Mouse (Mus musculus) liver, embryonic 11.5 days (tissue): ENCODE measurements around the gene AI661453. TPM values are rescaled to one million over a fixed set of nuclear protein-coding genes. Genes with fewer than 3 reads are reported as not detected.
A peak's percentile ranks its signal among the peaks of the same experiment; 100 is the strongest.
"Not testable (repeated sequence)": the region's sequence is repeated elsewhere in the genome, so short reads cannot be mapped to it uniquely, and the experiment has no call there.

Experiments used
- ATAC-seq: fragments of 200-750 bp; cut with Nextera tagmentation; replicated peaks from 2 replicates; pipeline ENCODE4 v1.8.0; 2017; ENCODE audit warnings: moderate number of reproducible peaks, mild to moderate bottlenecking, moderate TSS enrichment, moderate library complexity; ENCODE audit not compliant: low FRiP score
- DNase-seq: peaks from one replicate; pipeline ENCODE4 v3.0.0-alpha.2; 2017; ENCODE audit warnings: low spot score
- H3K27ac ChIP-seq: fragments of 300-500 bp; sonication (generic); 2 replicates; pipeline ENCODE4 v1.5.1; 2014; ENCODE audit warnings: mild to moderate bottlenecking, low read depth, low read length, control low read depth
- H3K27me3 ChIP-seq: fragments of 300-500 bp; sonication (generic); replicated peaks from 2 replicates; pipeline ENCODE4 v1.6.1; 2014; ENCODE audit warnings: low read length, mixed read lengths; ENCODE audit not compliant: control insufficient read depth, insufficient read depth
- H3K36me3 ChIP-seq: fragments of 300-500 bp; sonication (generic); 2 replicates; pipeline ENCODE4 v1.6.1; 2014; ENCODE audit warnings: mild to moderate bottlenecking, low read length, moderate library complexity, mixed read lengths; ENCODE audit not compliant: control insufficient read depth, insufficient read depth
- H3K4me1 ChIP-seq: fragments of 300-500 bp; sonication (generic); replicated peaks from 2 replicates; pipeline ENCODE4 v1.6.1; 2014; ENCODE audit warnings: low read length, mixed read lengths; ENCODE audit not compliant: control insufficient read depth, insufficient read depth
- H3K4me2 ChIP-seq: fragments of 300-500 bp; sonication (generic); 2 replicates; pipeline ENCODE4 v1.6.1; 2014; ENCODE audit warnings: mild to moderate bottlenecking, control low read depth, moderate library complexity
- H3K4me3 ChIP-seq: fragments of 300-500 bp; sonication (generic); 2 replicates; pipeline ENCODE4 v1.5.1; 2014; ENCODE audit warnings: low read depth, low read length, control low read depth
- H3K9ac ChIP-seq: fragments of 300-500 bp; sonication (generic); 2 replicates; pipeline ENCODE4 v1.6.1; 2014; ENCODE audit warnings: low read depth, low read length, control low read depth
- H3K9me3 ChIP-seq: fragments of 300-500 bp; sonication (generic); 2 replicates; pipeline ENCODE4 v1.6.1; 2016; ENCODE audit warnings: low read length, inconsistent platforms, mixed read lengths; ENCODE audit not compliant: control insufficient read depth
- WGBS: fragments of 180-500 bp; shearing (Covaris S2); extraction: QIAGEN DNeasy Blood & Tissue Kit; methylation state at CpG from one replicate; pipeline ENCODE4 v1.1.7; 2014; 5-methylcytosine and 5-hydroxymethylcytosine counted together
- polyA plus RNA-seq: library from polyadenylated mRNA; unstranded; fragments of >200 nt; fragmentation: Nextera tagmentation; extraction: Ambion mirVana; gene quantifications from 2 replicates; pipeline ENCODE4 v1.2.1, GENCODE M21; 2014

The AI661453 gene
- polyA plus RNA-seq, 1 experiment from 2014 or later, result 0.23 TPM

DNA sequence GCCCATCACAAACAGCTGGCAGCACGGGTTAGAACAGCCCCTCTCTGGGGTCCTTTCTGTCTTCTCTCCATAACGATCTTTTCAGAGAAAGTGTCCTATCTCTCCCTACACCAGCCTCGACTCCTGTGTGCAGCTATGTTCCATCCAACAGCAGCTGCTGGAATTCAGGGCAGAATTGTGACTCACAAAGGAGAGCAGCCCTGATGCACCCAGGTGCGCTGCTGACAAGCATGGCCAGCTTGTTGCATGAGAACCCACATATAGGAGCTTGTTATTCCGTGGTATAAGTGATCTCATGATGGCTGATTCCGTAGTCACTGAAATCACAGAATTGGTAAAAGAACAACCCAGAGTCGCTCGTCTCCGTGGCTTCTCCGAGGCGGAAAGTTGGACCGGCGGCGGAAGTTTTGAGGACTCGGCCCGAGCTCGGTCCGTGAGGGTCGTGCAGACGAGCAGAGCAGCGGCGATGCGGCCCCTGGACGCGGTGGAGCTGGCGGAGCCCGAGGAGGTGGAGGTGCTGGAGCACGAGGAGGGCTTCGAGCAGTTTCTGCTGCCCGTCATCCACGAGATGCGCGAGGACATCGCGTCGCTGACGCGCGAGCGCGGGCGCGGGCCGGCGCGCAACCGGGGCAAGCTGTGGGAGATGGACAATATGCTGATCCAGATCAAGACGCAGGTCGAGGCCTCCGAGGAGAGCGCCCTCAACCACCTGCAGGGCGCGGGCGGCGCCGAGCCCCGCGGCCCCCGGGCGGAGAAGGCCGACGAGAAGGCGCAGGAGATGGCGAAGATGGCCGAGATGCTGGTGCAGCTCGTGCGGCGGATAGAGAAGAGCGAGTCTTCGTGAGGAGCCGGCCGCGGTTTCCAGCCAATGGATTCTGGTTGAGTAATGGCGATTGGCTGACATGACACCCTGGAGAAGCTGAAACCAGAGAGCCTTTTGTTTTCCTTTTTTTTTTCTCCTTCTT is 26.2 kb upstream of the AI661453 start:
- not testable (repeated sequence) for H3K27ac ChIP-seq, ATAC-seq, H3K36me3 ChIP-seq, H3K4me1 ChIP-seq, H3K9ac ChIP-seq, DNase-seq, H3K9me3 ChIP-seq
- 3% methylated on average over 74 of the region's 74 CpGs for WGBS
- Histone ChIP-seq H3K4me3 (peak overlapping the region; percentile 21), H3K4me2 (peak overlapping the region; percentile 56), H3K27me3 (peaks cover 42% of the 10 kb centered on the region)

DNA sequence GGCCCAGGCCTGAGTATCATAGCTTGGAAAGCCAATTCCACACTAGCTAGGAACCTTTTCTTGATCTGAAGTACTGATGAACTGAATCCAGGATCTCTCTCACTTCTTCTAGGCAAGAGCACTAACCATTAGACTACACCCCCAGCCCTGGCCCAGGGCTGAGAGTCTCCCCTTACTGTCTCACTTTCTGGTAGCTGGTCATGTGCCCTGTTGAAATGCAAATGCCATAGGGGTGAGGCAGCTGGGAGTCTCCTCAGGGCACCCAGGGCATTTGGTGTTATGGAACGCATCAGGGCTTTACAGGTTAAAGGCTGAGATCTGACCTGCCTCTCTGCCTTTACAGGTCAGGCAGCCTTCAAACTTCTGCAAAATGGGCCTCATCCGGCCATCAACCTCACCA is 16.2 kb upstream of the AI661453 start:
- Histone ChIP-seq H3K4me3 (no peak overlapping the region), H3K27me3 (peaks cover 5% of the 10 kb centered on the region; the same call in 1 of the 2 replicates), H3K9me3 (no peaks in the 10 kb centered on the region), H3K36me3 (no peaks in the 10 kb centered on the region), H3K27ac (no peak overlapping the region), H3K9ac (no peak overlapping the region), H3K4me2 (no peak overlapping the region), H3K4me1 (no peaks in the 10 kb centered on the region)
- ATAC-seq, result no peak
- no peak for DNase-seq
- WGBS, result 66% methylated on average over 2 of the region's 2 CpGs

DNA sequence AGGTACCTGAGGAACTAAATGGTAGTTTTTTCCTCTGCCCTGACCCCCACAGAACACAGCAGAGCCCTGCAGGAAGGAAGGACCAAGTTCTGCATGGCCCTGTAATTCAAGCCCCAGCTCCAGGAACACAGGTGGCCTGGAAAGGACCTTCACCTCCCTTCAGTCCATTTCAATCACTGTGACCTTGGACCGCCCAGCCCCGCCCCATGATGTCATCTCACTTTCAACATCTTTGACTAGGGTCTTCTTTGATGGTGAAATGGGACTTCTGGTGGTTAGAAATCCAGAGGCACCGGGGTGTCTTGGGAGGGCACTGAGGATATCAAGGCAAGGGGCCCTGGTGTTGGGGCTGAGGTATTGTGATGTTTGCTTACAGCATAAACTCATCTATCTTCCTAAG is 14.8 kb upstream of the AI661453 start:
- Histone ChIP-seq H3K9me3 (no peaks in the 10 kb centered on the region), H3K27me3 (peaks cover 3% of the 10 kb centered on the region; the same call in 1 of the 2 replicates), H3K36me3 (no peaks in the 10 kb centered on the region), H3K4me1 (peaks cover 5% of the 10 kb centered on the region), H3K27ac (no peak overlapping the region), H3K9ac (no peak overlapping the region), H3K4me3 (no peak overlapping the region), H3K4me2 (no peak overlapping the region)
- ATAC-seq (no peak), DNase-seq (no peak)
- WGBS, result 75% methylated on average over 3 of the region's 3 CpGs

DNA sequence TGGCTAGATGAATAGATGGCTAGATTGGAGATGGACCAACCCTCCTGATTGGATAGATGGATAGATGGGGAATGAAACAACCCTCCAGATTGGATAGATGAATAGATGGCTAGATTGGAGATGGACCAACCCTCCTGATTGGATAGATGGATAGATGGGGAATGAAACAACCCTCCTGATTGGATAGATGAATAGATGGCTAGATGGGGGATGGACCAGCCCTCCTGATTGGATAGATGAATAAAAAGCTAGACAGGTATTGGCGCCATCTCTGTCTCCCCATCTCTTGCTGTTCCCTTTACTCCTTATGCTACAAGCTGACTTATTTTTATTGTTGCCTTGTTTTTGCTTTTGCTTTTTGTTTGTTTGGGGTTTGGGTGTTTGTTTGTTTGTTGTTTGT is 13.8 kb upstream of the AI661453 start:
- WGBS, result 92% methylated on average over 1 of the region's 1 CpGs

DNA sequence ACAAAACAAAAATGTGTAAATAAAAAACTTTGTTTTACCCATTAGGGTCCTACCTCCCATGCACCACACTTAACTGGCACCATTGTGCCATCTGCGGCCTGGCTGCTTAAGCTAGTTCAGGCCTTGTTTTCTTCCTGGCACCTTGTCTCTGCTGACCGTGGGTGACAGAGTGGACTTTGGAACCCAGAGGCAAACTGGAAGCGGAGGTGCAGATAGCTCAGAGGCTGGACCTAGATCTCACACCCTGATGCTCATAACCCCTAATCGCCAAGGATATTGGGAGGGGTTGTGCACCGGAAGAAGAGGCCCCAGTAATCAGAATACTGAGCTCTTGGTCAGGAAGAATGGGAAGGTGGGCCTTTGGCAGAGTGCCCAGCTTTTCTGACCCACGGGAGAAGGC is 12.2 kb upstream of the AI661453 start:
- no peak overlapping the region for H3K9ac ChIP-seq
- no peak for ATAC-seq
- H3K4me3 ChIP-seq, result no peak overlapping the region
- H3K36me3 ChIP-seq, result no peaks in the 10 kb centered on the region
- no peak overlapping the region for H3K27ac ChIP-seq
- no peak overlapping the region for H3K4me2 ChIP-seq
- peaks cover 5% of the 10 kb centered on the region for H3K4me1 ChIP-seq
- WGBS, result 72% methylated on average over 6 of the region's 6 CpGs
- no peak for DNase-seq
- no peaks in the 10 kb centered on the region for H3K9me3 ChIP-seq
- no peaks in the 10 kb centered on the region; the same call in 1 of the 2 replicates for H3K27me3 ChIP-seq

More for the DNA sequence above, 13.8 kb upstream of the AI661453 start:
- not testable (repeated sequence) for H3K36me3 ChIP-seq, H3K27ac ChIP-seq, H3K27me3 ChIP-seq, H3K4me2 ChIP-seq, DNase-seq, H3K9ac ChIP-seq, ATAC-seq, H3K9me3 ChIP-seq, H3K4me1 ChIP-seq, H3K4me3 ChIP-seq

DNA sequence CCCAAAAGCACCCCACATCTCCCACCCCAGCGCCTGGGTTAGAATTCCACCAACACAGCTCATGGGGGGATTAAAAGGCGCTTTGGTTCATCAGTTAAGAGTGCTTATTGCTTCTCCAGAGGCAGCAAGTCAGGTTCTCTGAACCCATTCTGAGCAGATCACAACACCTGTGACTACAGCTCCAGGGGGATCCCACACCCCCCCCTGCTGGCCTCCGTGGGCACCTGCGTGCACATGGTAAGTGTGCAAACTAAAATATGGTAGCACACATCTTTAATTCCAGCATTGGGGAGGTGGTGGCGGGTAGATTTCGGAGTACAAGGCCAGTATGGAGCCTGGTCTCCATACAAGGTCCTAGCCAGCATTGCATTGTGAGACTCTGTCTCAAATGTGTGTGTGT is 9.1 kb upstream of the AI661453 start:
- no peak overlapping the region for H3K4me3 ChIP-seq
- WGBS, result 69% methylated on average over 6 of the region's 6 CpGs
- no peaks in the 10 kb centered on the region for H3K9me3 ChIP-seq
- ATAC-seq (no peak), DNase-seq (no peak)
- no peaks in the 10 kb centered on the region for H3K36me3 ChIP-seq
- no peak overlapping the region for H3K4me2 ChIP-seq
- no peak overlapping the region for H3K9ac ChIP-seq
- peaks cover 5% of the 10 kb centered on the region for H3K4me1 ChIP-seq
- H3K27me3 ChIP-seq, result 0 out of 2 replicates have a peak, but pooled peaks cover 2% of the 10 kb centered on the region
- no peak overlapping the region for H3K27ac ChIP-seq

DNA sequence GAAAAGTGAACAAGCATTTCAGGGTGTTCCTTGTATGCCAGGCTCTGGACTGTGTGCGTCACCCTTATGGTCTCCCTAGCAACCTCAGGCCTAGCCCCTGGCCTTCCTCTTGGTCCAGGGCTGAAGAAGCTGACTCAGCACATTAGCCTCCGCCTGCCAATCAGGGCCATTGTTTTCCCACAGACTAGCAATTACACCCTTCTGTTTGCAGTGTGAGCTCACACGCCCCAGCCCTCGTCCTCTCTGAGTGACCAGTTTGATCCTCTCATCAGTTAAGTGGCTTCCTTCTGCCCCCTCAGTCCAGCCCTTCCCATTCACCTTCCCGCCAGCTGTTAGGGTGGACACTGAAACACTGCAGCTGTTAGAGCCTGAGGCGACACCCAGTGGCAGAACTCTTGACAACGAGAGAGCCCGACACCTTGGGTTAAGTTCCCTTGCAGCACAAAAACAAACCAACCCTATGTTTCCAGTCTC is 7.5 kb upstream of the AI661453 start:
- Histone ChIP-seq H3K36me3 (no peaks in the 10 kb centered on the region), H3K9ac (no peak overlapping the region), H3K9me3 (no peaks in the 10 kb centered on the region), H3K27me3 (0 out of 2 replicates have a peak, but pooled peaks cover 2% of the 10 kb centered on the region), H3K4me2 (peak overlapping the region; percentile 16; the same call in 1 of the 2 replicates), H3K4me3 (no peak overlapping the region), H3K4me1 (peaks cover 5% of the 10 kb centered on the region), H3K27ac (no peak overlapping the region)
- no peak for DNase-seq
- 13% methylated on average over 8 of the region's 8 CpGs for WGBS
- ATAC-seq, result no peak; the same call in 1 of the 2 replicates

DNA sequence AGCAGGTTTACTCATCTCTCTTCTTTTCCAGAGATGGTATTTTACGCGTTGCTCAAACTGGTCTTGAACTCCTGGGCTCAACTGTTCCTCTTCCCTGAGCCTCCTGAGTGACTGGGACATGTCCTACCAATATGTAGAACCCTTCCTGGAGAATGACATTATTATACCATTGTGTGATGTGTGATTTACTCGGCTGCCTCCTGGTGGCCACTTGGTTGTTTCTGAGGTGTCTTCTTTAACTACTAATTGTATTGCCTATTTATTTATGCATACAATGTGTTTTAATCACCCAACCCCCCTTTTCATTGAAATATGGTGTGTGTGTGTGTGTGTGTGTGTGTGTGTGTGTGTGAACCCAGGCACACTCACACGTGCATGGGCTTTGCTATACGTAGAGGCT is 5.6 kb upstream of the AI661453 start:
- WGBS, result 65% methylated on average over 5 of the region's 5 CpGs
- H3K9ac ChIP-seq, result no peak overlapping the region
- H3K4me1 ChIP-seq, result no peaks in the 10 kb centered on the region
- no peak for ATAC-seq
- H3K36me3 ChIP-seq, result no peaks in the 10 kb centered on the region
- H3K27me3 ChIP-seq, result 0 out of 2 replicates have a peak, but pooled peaks cover 2% of the 10 kb centered on the region
- no peak overlapping the region for H3K4me2 ChIP-seq
- no peak overlapping the region for H3K27ac ChIP-seq
- no peak overlapping the region for H3K4me3 ChIP-seq
- H3K9me3 ChIP-seq, result no peaks in the 10 kb centered on the region
- no peak for DNase-seq
